Mouse (Mus musculus): ENCODE data around the gene Wdr18.
A peak's percentile ranks its signal among the peaks of the same experiment; 100 is the strongest.

Wdr18 gene

GRCm38 (mm10) chr10:79997034-79997760 is 37.2 kb downstream of the Wdr18 start:
- peak; percentile 64 for DNase-seq (ENCODE audit: low read depth)

GRCm38 (mm10) chr10:79997819-79998218 is 37.9 kb downstream of the Wdr18 start:
- no peak for DNase-seq (ENCODE audit: low read depth)

GRCm38 (mm10) chr10:80001945-80002344 is 42.0 kb downstream of the Wdr18 start:
- DNase-seq (ENCODE audit: low read depth), result no peak

- DNase-seq (ENCODE audit: low read depth), result no peak
Measured at GRCm38 (mm10) chr10:80002829-80003228, 42.9 kb downstream of the Wdr18 start.

GRCm38 (mm10) chr10:80003374-80004232 is 43.7 kb downstream of the Wdr18 start:
- no peak for DNase-seq (ENCODE audit: low read depth)

- no peak for DNase-seq (ENCODE audit: low read depth)
Measured at GRCm38 (mm10) chr10:80004233-80004705, 44.3 kb downstream of the Wdr18 start.

GRCm38 (mm10) chr10:80011740-80012139 is 51.8 kb downstream of the Wdr18 start:
- no peak for DNase-seq (ENCODE audit: low read depth)

- no peak for DNase-seq (ENCODE audit: low read depth)
Measured at GRCm38 (mm10) chr10:80013609-80014008, 53.7 kb downstream of the Wdr18 start.

GRCm38 (mm10) chr10:80014484-80015290 is 54.7 kb downstream of the Wdr18 start:
- DNase-seq (ENCODE audit: low read depth), result peak; percentile 39

GRCm38 (mm10) chr10:80015583-80015982 is 55.6 kb downstream of the Wdr18 start:
- DNase-seq (ENCODE audit: low read depth), result peak; percentile 15

- DNase-seq (ENCODE audit: low read depth), result peak; percentile 92
Measured at GRCm38 (mm10) chr10:80016511-80016910, 56.6 kb downstream of the Wdr18 start, which contains the start of gene Arhgap45. Gene Arhgap45, plus strand, starts transcription at chr10:80016653.

- DNase-seq (ENCODE audit: low read depth), result peak; percentile 66
Measured at GRCm38 (mm10) chr10:80016931-80017330, 57.0 kb downstream of the Wdr18 start.

GRCm38 (mm10) chr10:80017361-80017760 is 57.4 kb downstream of the Wdr18 start:
- DNase-seq (ENCODE audit: low read depth), result peak; percentile 93

GRCm38 (mm10) chr10:80017771-80018170 is 57.8 kb downstream of the Wdr18 start:
- DNase-seq (ENCODE audit: low read depth), result peak; percentile 71

- peak; percentile 83 for DNase-seq (ENCODE audit: low read depth)
Measured at GRCm38 (mm10) chr10:80018739-80019297, 58.9 kb downstream of the Wdr18 start.

GRCm38 (mm10) chr10:80019471-80020131 is 59.6 kb downstream of the Wdr18 start:
- DNase-seq (ENCODE audit: low read depth), result peak; percentile 34
